Mouse (Mus musculus) CH12.LX (cell line): ENCODE measurements around the gene Uox. TPM values are rescaled to one million over a fixed set of nuclear protein-coding genes. Genes with fewer than 3 reads are reported as not detected.

Experiments
- DNase-seq: peaks from one replicate; pipeline ENCODE4 v3.0.0-alpha.2; 2013; ENCODE audit errors: extremely low read depth
- H3K27ac ChIP-seq: 2 replicates; pipeline ENCODE4 v1.5.1; 2012; ENCODE audit warnings: low read depth, mild to moderate bottlenecking, control low read depth, moderate library complexity; ENCODE audit not compliant: insufficient read depth
- H3K27me3 ChIP-seq: replicated peaks from 2 replicates; pipeline ENCODE3; 2012; ENCODE audit warnings: inconsistent platforms
- H3K36me3 ChIP-seq, 2 experiments: replicated peaks in 1 of 2; 2 replicates each; pipeline versions ENCODE3 to v1.6.1; 2012; ENCODE audit warnings: inconsistent platforms in 1 of 2, low read length in 1 of 2, mild to moderate bottlenecking in 1 of 2, mixed read lengths in 1 of 2, moderate library complexity in 1 of 2; ENCODE audit not compliant: control insufficient read depth in 1 of 2, insufficient read depth in 1 of 2
- H3K4me1 ChIP-seq, 2 experiments: 2 replicates each; pipeline ENCODE4 v1.6.1; 2012; ENCODE audit warnings: inconsistent platforms in 1 of 2, moderate library complexity in 1 of 2; ENCODE audit not compliant: insufficient read depth in 2 of 2, control insufficient read depth in 1 of 2
- H3K4me2 ChIP-seq: 2 replicates; pipeline ENCODE4 v1.6.1; 2012; ENCODE audit warnings: low read depth, mild to moderate bottlenecking, control low read depth; ENCODE audit not compliant: poor library complexity, insufficient read depth, severe bottlenecking
- H3K4me3 ChIP-seq, 3 experiments: fragments of 150-350 bp in 1 of 3; sonication (generic) in 1 of 3; replicated peaks in 1 of 3; 2 replicates each; pipeline versions ENCODE3 to v1.5.1; 2011 to 2012; ENCODE audit warnings: low read depth in 2 of 3, low read length in 2 of 3, mild to moderate bottlenecking in 2 of 3, moderate library complexity in 2 of 3, control low read depth in 1 of 3, improper control_type of control experiment in 1 of 3, inconsistent platforms in 1 of 3, mixed read lengths in 1 of 3; ENCODE audit not compliant: poor library complexity in 1 of 3
- H3K79me2 ChIP-seq: replicated peaks from 2 replicates; pipeline ENCODE4 v1.6.1; 2012; ENCODE audit warnings: mild to moderate bottlenecking, moderate library complexity; ENCODE audit not compliant: control insufficient read depth, poor library complexity, insufficient read depth, severe bottlenecking; ENCODE audit errors: extremely low read depth
- H3K9ac ChIP-seq: 2 replicates; pipeline ENCODE4 v1.6.1; 2012; ENCODE audit warnings: low read depth, mild to moderate bottlenecking, control low read depth, moderate library complexity; ENCODE audit not compliant: insufficient read depth
- H3K9me3 ChIP-seq: replicated peaks from 2 replicates; pipeline ENCODE3; 2012; ENCODE audit warnings: low read length, inconsistent platforms, mixed read lengths
- CHD1 ChIP-seq: IDR thresholded peaks from 2 replicates; pipeline ENCODE4 v1.6.1; 2012; ENCODE audit warnings: low read depth, low read length, improper control_type of control experiment, inconsistent platforms
- CHD2 ChIP-seq: IDR thresholded peaks from 2 replicates; pipeline ENCODE4 v1.6.1; 2011; ENCODE audit warnings: low read length, improper control_type of control experiment
- E2F4 ChIP-seq: IDR thresholded peaks from 2 replicates; pipeline ENCODE4 v1.6.1; 2011; ENCODE audit warnings: low read depth, low read length, improper control_type of control experiment; ENCODE audit not compliant: insufficient replicate concordance
- ELF1 ChIP-seq: IDR thresholded peaks from 2 replicates; pipeline ENCODE4 v1.6.1; 2014; ENCODE audit warnings: low read depth, mild to moderate bottlenecking, inconsistent platforms, low read length, improper control_type of control experiment
- EP300 ChIP-seq: IDR thresholded peaks from 2 replicates; pipeline ENCODE4 v1.6.1; 2011; ENCODE audit warnings: low read length, improper control_type of control experiment
- ETS1 ChIP-seq: conservative IDR thresholded peaks from 2 replicates; pipeline ENCODE4 v1.6.1; 2012; ENCODE audit warnings: low read depth, mild to moderate bottlenecking, inconsistent platforms, low read length, improper control_type of control experiment, moderate library complexity
- IRF4 ChIP-seq: IDR thresholded peaks from 2 replicates; pipeline ENCODE4 v1.6.1; 2014; ENCODE audit warnings: low read depth, mild to moderate bottlenecking, inconsistent platforms, low read length, improper control_type of control experiment
- JUN ChIP-seq: IDR thresholded peaks from 2 replicates; pipeline ENCODE4 v1.6.1; 2011; ENCODE audit warnings: low read depth, mild to moderate bottlenecking, low read length, improper control_type of control experiment, moderate library complexity; ENCODE audit not compliant: insufficient read depth
- JUND ChIP-seq: conservative IDR thresholded peaks from 2 replicates; pipeline ENCODE4 v1.6.1; 2011; ENCODE audit warnings: low read depth, low read length, improper control_type of control experiment
- MAFK ChIP-seq: IDR thresholded peaks from 2 replicates; pipeline ENCODE4 v1.6.1; 2011; ENCODE audit warnings: low read length, improper control_type of control experiment; ENCODE audit not compliant: insufficient replicate concordance
- MAX ChIP-seq: IDR thresholded peaks from 2 replicates; pipeline ENCODE4 v1.6.1; 2011; ENCODE audit warnings: low read length, improper control_type of control experiment
- MXI1 ChIP-seq: IDR thresholded peaks from 2 replicates; pipeline ENCODE4 v1.6.1; 2011; ENCODE audit warnings: mild to moderate bottlenecking, low read depth, low read length, improper control_type of control experiment
- MYC ChIP-seq: IDR thresholded peaks from 2 replicates; pipeline ENCODE4 v1.6.1; 2011; ENCODE audit warnings: low read depth, mild to moderate bottlenecking, improper control_type of control experiment, low read length
- NRF1 ChIP-seq: IDR thresholded peaks from 2 replicates; pipeline ENCODE4 v1.6.1; 2014; ENCODE audit warnings: low read depth, mild to moderate bottlenecking, inconsistent platforms, low read length, improper control_type of control experiment, moderate library complexity
- PAX5 ChIP-seq: IDR thresholded peaks from 2 replicates; pipeline ENCODE4 v1.6.1; 2012; ENCODE audit warnings: low read length, inconsistent platforms, mixed read lengths
- POLR2AphosphoS2 ChIP-seq: IDR thresholded peaks from 2 replicates; pipeline ENCODE4 v1.6.1; 2011; ENCODE audit warnings: low read depth, low read length, improper control_type of control experiment
- RAD21 ChIP-seq: IDR thresholded peaks from 2 replicates; pipeline ENCODE4 v1.6.1; 2011; ENCODE audit warnings: low read depth, mild to moderate bottlenecking, low read length, improper control_type of control experiment, moderate library complexity
- RCOR1 ChIP-seq: conservative IDR thresholded peaks from 2 replicates; pipeline ENCODE4 v1.6.1; 2012; ENCODE audit warnings: low read depth, mild to moderate bottlenecking, inconsistent platforms, low read length, improper control_type of control experiment
- SMC3 ChIP-seq: IDR thresholded peaks from 2 replicates; pipeline ENCODE4 v1.6.1; 2011; ENCODE audit warnings: low read depth, low read length, improper control_type of control experiment
- TBP ChIP-seq: conservative IDR thresholded peaks from 2 replicates; pipeline ENCODE4 v1.6.1; 2011; ENCODE audit warnings: low read depth, low read length, improper control_type of control experiment
- TCF12 ChIP-seq: IDR thresholded peaks from 2 replicates; pipeline ENCODE4 v1.6.1; 2014; ENCODE audit warnings: low read depth, mild to moderate bottlenecking, inconsistent platforms, low read length, improper control_type of control experiment
- USF1 ChIP-seq: IDR thresholded peaks from 2 replicates; pipeline ENCODE4 v1.6.1; 2014; ENCODE audit warnings: low read depth, mild to moderate bottlenecking, inconsistent platforms, low read length, improper control_type of control experiment
- USF2 ChIP-seq: conservative IDR thresholded peaks from 2 replicates; pipeline ENCODE4 v1.6.1; 2011; ENCODE audit warnings: low read depth, low read length, improper control_type of control experiment
- ZC3H11A ChIP-seq: IDR thresholded peaks from 2 replicates; pipeline ENCODE4 v1.6.1; 2012; ENCODE audit warnings: low read depth, mild to moderate bottlenecking, inconsistent platforms, low read length, improper control_type of control experiment
- ZMIZ1 ChIP-seq: IDR thresholded peaks from 2 replicates; pipeline ENCODE4 v1.6.1; 2012; ENCODE audit warnings: low read depth, mild to moderate bottlenecking, inconsistent platforms, low read length, improper control_type of control experiment
- ZNF384 ChIP-seq: IDR thresholded peaks from 2 replicates; pipeline ENCODE4 v1.6.1; 2012; ENCODE audit warnings: low read depth, low read length, improper control_type of control experiment, inconsistent platforms
- dilution Hi-C: fragments of 300-500 bp; cut with MboI; formaldehyde crosslinking; loops from 2 replicates; pipeline ENCODE4 v1.14.3; 2020; ENCODE audit warnings: low sequenced_read_pairs; ENCODE audit not compliant: extremely low pct_unique_long_range_greater_than_20kb, extremely low pct_ligation_motif_present
- in situ Hi-C: fragments of 300-500 bp; cut with MboI; formaldehyde crosslinking; loops from 3 replicates; pipeline ENCODE4 v1.14.3; 2019; ENCODE audit warnings: low sequenced_read_pairs, low pct_ligation_motif_present, low pct_unique_long_range_greater_than_20kb, mixed read lengths
- polyA plus RNA-seq: library from polyadenylated mRNA; unstranded; fragments of >175 nt; gene quantifications from 2 replicates; pipeline ENCODE4 v1.2.1, GENCODE M21; 2012; ENCODE audit warnings: low read depth; ENCODE audit not compliant: insufficient read length
- total RNA-seq, 2 experiments: library from RNA; depleted of rRNA; stranded (reverse); fragments of 300-350 nt in 1 of 2; fragments of >200 nt in 1 of 2; gene quantifications; 2 replicates each; pipeline ENCODE4 v1.2.3; 2012 to 2014

The Uox gene
- total and polyA plus RNA-seq, 3 experiments: not detected

GRCm38 (mm10) chr3:146571341-146571740 lies 1.1 kb downstream of the Uox start:
- in situ Hi-C loops (no loop called here), dilution Hi-C loops (no loop called here)
- Histone ChIP-seq H3K79me2 (no peaks in the 10 kb centered on the region), H3K4me1 (peaks cover 3 to 14% of the 10 kb centered on the region in 2 experiments; a peak in 2 of 4 replicates), H3K9me3 (no peaks in the 10 kb centered on the region), H3K9ac (no peak overlapping the region), H3K4me3 (no peak overlapping the region), H3K27ac (no peak overlapping the region), H3K4me2 (no peak overlapping the region), H3K36me3 (no peaks in the 10 kb centered on the region), H3K27me3 (no peaks in the 10 kb centered on the region)
- no peak for DNase-seq
- no peak for TF ChIP-seq MAX
- no peak for TF ChIP-seq ZNF384
- no peak for TF ChIP-seq MAFK
- no peak for TF ChIP-seq USF1
- TF ChIP-seq EP300: no peak
- TF ChIP-seq USF2: no peak
- no peak for TF ChIP-seq JUN
- TF ChIP-seq TBP: no peak
- TF ChIP-seq CHD1: no peak
- no peak for TF ChIP-seq TCF12
- no peak for TF ChIP-seq MXI1
- TF ChIP-seq SMC3: no peak
- no peak for TF ChIP-seq POLR2AphosphoS2
- TF ChIP-seq ZC3H11A: no peak
- TF ChIP-seq IRF4: no peak
- no peak for TF ChIP-seq RCOR1
- no peak for TF ChIP-seq ELF1
- no peak for TF ChIP-seq CHD2

- Histone ChIP-seq H3K79me2 (no peaks in the 10 kb centered on the region), H3K4me1 (no peaks in the 10 kb centered on the region), H3K27ac (no peak overlapping the region), H3K4me2 (no peak overlapping the region), H3K9me3 (no peaks in the 10 kb centered on the region), H3K36me3 (no peaks in the 10 kb centered on the region), H3K27me3 (no peaks in the 10 kb centered on the region), H3K4me3 (no peak overlapping the region), H3K9ac (no peak overlapping the region)
- no peak for DNase-seq
- dilution Hi-C loops: no loop called here
- TF ChIP-seq ETS1: no peak
- no peak for TF ChIP-seq ZNF384
- TF ChIP-seq JUND: no peak
- TF ChIP-seq NRF1: no peak
- TF ChIP-seq EP300: no peak
- no peak for TF ChIP-seq MAFK
- TF ChIP-seq RAD21: no peak
- no peak for TF ChIP-seq PAX5
- TF ChIP-seq ZMIZ1: no peak
- no peak for TF ChIP-seq MYC
- TF ChIP-seq E2F4: no peak
- in situ Hi-C loops: no loop called here
Measured at GRCm38 (mm10) chr3:146577591-146577990, 7.4 kb downstream of the Uox start.
